Mouse (Mus musculus) heart, embryonic 12.5 days (tissue): ENCODE results near the gene CN725425. TPM values are rescaled to one million over a fixed set of nuclear protein-coding genes. Genes with fewer than 3 reads are reported as not detected.

ENCODE experiments used
- ATAC-seq: fragments of 200-750 bp; cut with Nextera tagmentation; 2 replicates; pipeline ENCODE4 v1.8.0; 2017; ENCODE audit warnings: moderate TSS enrichment, moderate library complexity; ENCODE audit not compliant: insufficient number of reproducible peaks, low FRiP score
- H3K27ac ChIP-seq: fragments of 300-500 bp; sonication (generic); 2 replicates; pipeline ENCODE4 v1.5.1; 2016; ENCODE audit warnings: mild to moderate bottlenecking, moderate library complexity; ENCODE audit not compliant: poor library complexity, severe bottlenecking
- H3K27me3 ChIP-seq: fragments of 300-500 bp; sonication (generic); replicated peaks from 2 replicates; pipeline ENCODE4 v1.6.1; 2016; ENCODE audit warnings: mild to moderate bottlenecking, moderate library complexity
- H3K36me3 ChIP-seq: fragments of 300-500 bp; sonication (generic); 2 replicates; pipeline ENCODE4 v1.6.1; 2016; ENCODE audit warnings: mild to moderate bottlenecking, moderate library complexity
- H3K4me1 ChIP-seq: fragments of 300-500 bp; sonication (generic); replicated peaks from 2 replicates; pipeline ENCODE4 v1.6.1; 2016; ENCODE audit warnings: mild to moderate bottlenecking
- H3K4me2 ChIP-seq: fragments of 300-500 bp; sonication (generic); 2 replicates; pipeline ENCODE4 v1.6.1; 2016; ENCODE audit warnings: mild to moderate bottlenecking, moderate library complexity
- H3K4me3 ChIP-seq: fragments of 300-500 bp; sonication (generic); 2 replicates; pipeline ENCODE4 v1.5.1; 2016; ENCODE audit warnings: mild to moderate bottlenecking
- H3K9ac ChIP-seq: fragments of 300-500 bp; sonication (generic); 2 replicates; pipeline ENCODE4 v1.6.1; 2016; ENCODE audit warnings: mild to moderate bottlenecking, moderate library complexity
- H3K9me3 ChIP-seq: fragments of 300-500 bp; sonication (generic); replicated peaks from 2 replicates; pipeline ENCODE4 v1.6.1; 2016; ENCODE audit warnings: mild to moderate bottlenecking, moderate library complexity
- WGBS: fragments of 180-500 bp; shearing (Covaris S2); methylation state at CpG from one replicate; pipeline ENCODE4 v1.1.7; 2016; 5-methylcytosine and 5-hydroxymethylcytosine counted together
- polyA plus RNA-seq: library from polyadenylated mRNA; unstranded; fragments of >200 nt; fragmentation: Nextera tagmentation; extraction: Ambion mirVana; gene quantifications from 2 replicates; pipeline ENCODE4 v1.2.1, GENCODE M21; 2016

CN725425 gene
- polyA plus RNA-seq, 1 experiment from 2014 or later = not detected

- H3K4me1 ChIP-seq = no peaks in the 10 kb centered on the region
- no peaks in the 10 kb centered on the region for H3K9me3 ChIP-seq
- no peaks in the 10 kb centered on the region for H3K36me3 ChIP-seq
- H3K9ac ChIP-seq = no peak overlapping the region
- H3K4me2 ChIP-seq = no peak overlapping the region
- no peak for ATAC-seq
- H3K27ac ChIP-seq = no peak overlapping the region
- 72% methylated on average over 15 of the region's 15 CpGs for WGBS
- no peak overlapping the region for H3K4me3 ChIP-seq
- no peaks in the 10 kb centered on the region for H3K27me3 ChIP-seq
Observed at GRCm38 (mm10) chr15:91179911-91180622, 19.2 kb upstream of the CN725425 start.

- H3K9me3 ChIP-seq = no peaks in the 10 kb centered on the region
- no peak overlapping the region for H3K9ac ChIP-seq
- no peaks in the 10 kb centered on the region for H3K36me3 ChIP-seq
- no peaks in the 10 kb centered on the region for H3K27me3 ChIP-seq
- H3K4me3 ChIP-seq = no peak overlapping the region
- ATAC-seq = no peak
- H3K4me2 ChIP-seq = no peak overlapping the region
- H3K27ac ChIP-seq = no peak overlapping the region
- WGBS = 76% methylated on average over 6 of the region's 6 CpGs
- H3K4me1 ChIP-seq = peaks cover 4% of the 10 kb centered on the region
Observed at GRCm38 (mm10) chr15:91186358-91186757, 12.9 kb upstream of the CN725425 start.

DNA sequence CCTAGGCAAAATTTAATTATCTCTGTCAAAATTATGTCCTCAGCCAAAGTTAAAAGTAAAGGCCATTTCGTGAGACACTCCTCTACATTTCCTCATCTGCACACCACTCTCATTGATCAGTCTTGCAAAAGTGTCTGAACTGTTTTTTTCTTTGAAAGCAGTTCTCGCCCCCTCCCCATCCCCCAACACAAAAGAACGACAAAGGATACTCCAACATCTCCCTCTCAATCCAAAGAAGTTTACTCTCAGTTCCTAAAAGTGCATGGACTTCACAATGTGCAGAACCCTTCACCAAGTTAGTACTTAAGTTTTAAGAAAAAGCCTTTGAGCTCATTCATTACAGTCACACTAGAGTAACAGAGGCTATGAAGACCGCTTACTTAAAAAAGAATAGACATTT is 9.3 kb upstream of the CN725425 start:
- Histone ChIP-seq H3K9me3 (no peaks in the 10 kb centered on the region), H3K36me3 (no peaks in the 10 kb centered on the region), H3K27me3 (no peaks in the 10 kb centered on the region), H3K4me2 (peak overlapping the region; percentile 25), H3K27ac (no peak overlapping the region), H3K4me1 (peaks cover 5% of the 10 kb centered on the region), H3K9ac (no peak overlapping the region), H3K4me3 (no peak overlapping the region)
- ATAC-seq = no peak
- WGBS = 57% methylated on average over 4 of the region's 4 CpGs

GRCm38 (mm10) chr15:91190519-91191207 is 8.6 kb upstream of the CN725425 start:
- Histone ChIP-seq H3K9ac (no peak overlapping the region), H3K4me1 (peaks cover 5% of the 10 kb centered on the region), H3K4me3 (peak overlapping the region; percentile 61), H3K27ac (no peak overlapping the region), H3K27me3 (no peaks in the 10 kb centered on the region), H3K36me3 (no peaks in the 10 kb centered on the region), H3K4me2 (peak overlapping the region; percentile 75), H3K9me3 (no peaks in the 10 kb centered on the region)
- 58% methylated on average over 17 of the region's 17 CpGs for WGBS
- no peak for ATAC-seq

DNA sequence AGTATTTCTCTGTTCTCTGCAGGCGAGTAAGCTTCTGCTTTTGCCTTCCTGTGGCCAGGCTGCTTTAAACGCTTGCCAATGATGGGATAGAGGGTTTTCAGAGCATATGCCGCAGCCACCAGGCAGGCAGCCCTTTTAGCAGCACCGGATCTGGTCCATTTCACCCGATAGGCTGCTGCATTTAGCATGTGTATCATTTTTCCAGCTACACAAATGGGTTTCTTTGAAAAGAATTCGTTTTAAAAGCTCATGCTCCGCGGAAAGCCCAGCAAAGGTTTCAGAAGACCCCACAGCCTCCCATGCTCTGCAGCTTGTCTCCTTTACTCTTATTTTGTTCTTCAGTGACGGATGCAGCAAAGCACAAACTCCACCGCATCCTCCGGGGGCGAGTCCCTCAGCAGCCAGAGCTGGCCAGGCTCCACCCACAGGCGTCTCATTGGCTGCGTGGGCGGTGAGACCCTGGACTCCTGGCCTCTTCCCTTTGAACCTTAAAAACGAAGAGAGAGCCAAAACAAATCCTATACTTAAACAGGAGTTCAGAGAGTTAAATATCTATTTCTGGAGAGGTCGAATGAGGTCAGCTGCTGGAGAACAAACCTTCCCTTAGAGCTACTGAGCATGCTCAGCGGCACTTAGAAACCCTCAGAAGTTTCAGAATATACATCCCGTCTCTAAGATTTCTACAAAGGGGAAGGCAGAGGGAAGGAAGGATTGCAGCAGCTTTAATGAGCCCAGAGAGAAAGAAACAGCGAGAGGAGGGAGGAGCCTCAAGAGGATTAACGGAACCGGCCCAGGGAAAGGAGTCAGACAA is 7.7 kb upstream of the CN725425 start, which contains the start of gene Abcd2:
Gene Abcd2, minus strand, starts transcription at position 388 of the 811 bp plus-strand sequence.
- no peaks in the 10 kb centered on the region for H3K9me3 ChIP-seq
- peak within 1 kb of the TSS; percentile 75 for H3K4me2 ChIP-seq
- peak within 1 kb of the TSS; percentile 74 for H3K27ac ChIP-seq
- peaks cover 5% of the 10 kb centered on the region for H3K4me1 ChIP-seq
- H3K4me3 ChIP-seq = peak within 1 kb of the TSS; percentile 61
- WGBS = under 1% methylated on average over 22 of the region's 22 CpGs
- ATAC-seq = peak; percentile 86; the same call in 1 of the 2 replicates
- no peaks in the 10 kb centered on the region for H3K27me3 ChIP-seq
- peak within 1 kb of the TSS; percentile 67 for H3K9ac ChIP-seq
- H3K36me3 ChIP-seq = no peaks in the 10 kb centered on the region

DNA sequence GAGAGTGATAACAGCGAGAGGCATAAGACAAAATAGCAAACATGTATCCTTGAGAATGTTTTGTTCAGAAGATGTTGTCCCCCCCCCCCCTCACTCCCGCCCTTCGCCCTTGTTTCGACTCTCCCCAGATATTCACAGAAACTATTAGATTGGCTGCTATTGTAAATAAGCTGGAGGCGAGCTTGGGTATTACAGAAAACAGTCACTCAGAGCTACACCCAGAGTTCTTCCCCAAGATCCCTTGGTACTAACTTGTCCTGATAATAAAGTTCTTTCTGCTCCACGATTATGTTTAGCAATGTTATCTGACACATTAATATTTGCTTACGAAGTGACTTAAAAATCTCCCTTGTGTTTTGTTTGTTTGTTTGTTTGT is 7.1 kb upstream of the CN725425 start:
- peak; percentile 15; the same call in 1 of the 2 replicates for ATAC-seq
- 11% methylated on average over 7 of the region's 7 CpGs for WGBS

DNA sequence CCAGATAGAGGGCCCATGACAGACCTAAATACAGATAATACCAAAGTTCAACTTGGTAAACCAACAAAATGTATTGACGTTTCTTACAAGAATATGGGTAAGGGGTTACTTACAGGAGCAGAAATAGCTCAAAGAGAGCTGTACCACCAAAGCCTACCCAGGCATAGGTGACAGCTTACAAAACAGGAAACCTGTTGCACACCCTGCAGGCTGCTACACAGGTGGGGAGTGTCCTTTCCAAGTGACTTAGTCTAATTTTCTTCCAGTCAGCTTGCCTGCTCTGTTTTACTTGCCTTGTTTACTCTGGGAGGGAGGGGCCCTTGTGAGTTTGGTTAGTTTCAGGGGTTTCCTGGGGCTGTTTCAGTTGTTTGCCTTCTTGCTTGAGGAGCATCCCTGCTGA is 1.5 kb downstream of the CN725425 start:
- 79% methylated on average over 1 of the region's 1 CpGs for WGBS
- Histone ChIP-seq H3K27me3 (no peaks in the 10 kb centered on the region), H3K9me3 (no peaks in the 10 kb centered on the region), H3K36me3 (no peaks in the 10 kb centered on the region), H3K4me2 (no peak overlapping the region), H3K9ac (no peak overlapping the region), H3K4me3 (no peak overlapping the region), H3K27ac (no peak overlapping the region), H3K4me1 (no peaks in the 10 kb centered on the region)
- no peak for ATAC-seq

More for the DNA sequence above, 7.1 kb upstream of the CN725425 start:
- no peaks in the 10 kb centered on the region for H3K36me3 ChIP-seq
- peak overlapping the region; percentile 75 for H3K4me2 ChIP-seq
- peak overlapping the region; percentile 61 for H3K4me3 ChIP-seq
- peaks cover 5% of the 10 kb centered on the region for H3K4me1 ChIP-seq
- H3K27ac ChIP-seq = peak overlapping the region; percentile 74
- peak overlapping the region; percentile 67 for H3K9ac ChIP-seq
- no peaks in the 10 kb centered on the region for H3K27me3 ChIP-seq
- no peaks in the 10 kb centered on the region for H3K9me3 ChIP-seq

DNA sequence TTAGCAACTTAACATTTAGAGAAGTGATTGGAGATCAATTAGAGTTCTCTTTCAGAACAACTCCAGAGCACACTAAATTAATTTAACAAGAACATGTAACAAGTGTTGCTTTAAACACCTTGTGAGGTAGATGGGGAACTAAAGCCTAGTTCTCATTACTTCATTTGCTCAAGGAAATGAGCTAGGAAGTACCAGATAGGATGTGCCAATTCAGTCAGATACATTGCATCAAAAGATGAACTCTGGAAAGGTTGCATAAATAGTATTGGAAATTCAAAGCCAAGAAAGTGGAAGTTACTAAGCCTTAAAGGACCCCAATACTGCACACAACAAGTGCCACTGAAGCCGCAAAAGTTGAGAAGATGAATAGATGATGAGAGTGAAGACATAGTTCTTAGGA is 3.2 kb downstream of the CN725425 start:
- 87% methylated on average over 1 of the region's 1 CpGs for WGBS
- Histone ChIP-seq H3K4me2 (no peak overlapping the region), H3K9me3 (no peaks in the 10 kb centered on the region), H3K9ac (no peak overlapping the region), H3K27me3 (no peaks in the 10 kb centered on the region), H3K27ac (no peak overlapping the region), H3K36me3 (no peaks in the 10 kb centered on the region), H3K4me1 (no peaks in the 10 kb centered on the region), H3K4me3 (no peak overlapping the region)
- ATAC-seq = no peak

DNA sequence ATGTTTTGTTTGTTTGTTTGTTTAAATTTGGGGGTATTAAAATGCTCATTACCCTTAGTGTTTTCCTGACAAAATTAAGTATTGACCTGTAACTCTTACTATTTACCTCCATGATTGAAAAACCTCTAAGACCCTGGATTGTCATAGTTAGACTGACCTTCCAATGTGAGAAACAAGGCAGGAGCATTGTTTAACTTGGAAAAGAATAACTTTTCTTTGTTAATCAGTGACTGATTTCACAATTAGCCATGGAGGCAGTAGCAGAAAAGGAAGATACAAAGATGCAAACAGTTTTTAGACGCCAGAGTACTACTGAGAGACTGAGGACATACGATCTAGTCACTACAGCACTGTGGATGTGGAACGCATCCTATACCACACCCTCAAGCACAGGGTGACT is 4.2 kb downstream of the CN725425 start:
- H3K4me3 ChIP-seq = no peak overlapping the region
- 85% methylated on average over 3 of the region's 3 CpGs for WGBS
- H3K4me1 ChIP-seq = no peaks in the 10 kb centered on the region
- no peaks in the 10 kb centered on the region for H3K9me3 ChIP-seq
- H3K27ac ChIP-seq = no peak overlapping the region
- H3K27me3 ChIP-seq = no peaks in the 10 kb centered on the region
- no peak overlapping the region for H3K9ac ChIP-seq
- no peak for ATAC-seq
- H3K4me2 ChIP-seq = no peak overlapping the region
- H3K36me3 ChIP-seq = no peaks in the 10 kb centered on the region

DNA sequence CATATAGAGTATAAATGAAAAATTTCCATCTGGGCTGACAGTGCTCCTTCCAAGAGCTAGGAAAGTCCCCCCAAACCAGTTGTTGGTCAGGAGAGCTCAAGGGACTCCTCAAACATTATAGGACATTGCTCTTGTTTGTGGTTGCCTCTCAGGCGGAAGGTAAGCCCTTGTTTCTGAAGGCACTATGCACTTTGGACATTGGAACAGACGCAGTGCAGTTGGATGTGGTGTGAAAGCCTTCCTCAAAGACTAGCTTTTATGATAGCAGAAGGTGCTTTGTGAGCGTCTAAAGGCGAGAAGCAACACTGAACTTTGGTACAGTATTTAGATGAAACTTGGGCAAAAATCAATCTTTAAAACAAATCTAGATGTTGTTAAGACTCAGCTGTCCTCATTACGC is 7.2 kb downstream of the CN725425 start:
- Histone ChIP-seq H3K4me3 (no peak overlapping the region), H3K36me3 (no peaks in the 10 kb centered on the region), H3K9ac (no peak overlapping the region), H3K27ac (no peak overlapping the region), H3K9me3 (no peaks in the 10 kb centered on the region), H3K27me3 (no peaks in the 10 kb centered on the region), H3K4me1 (no peaks in the 10 kb centered on the region), H3K4me2 (no peak overlapping the region)
- 85% methylated on average over 5 of the region's 5 CpGs for WGBS
- no peak for ATAC-seq

DNA sequence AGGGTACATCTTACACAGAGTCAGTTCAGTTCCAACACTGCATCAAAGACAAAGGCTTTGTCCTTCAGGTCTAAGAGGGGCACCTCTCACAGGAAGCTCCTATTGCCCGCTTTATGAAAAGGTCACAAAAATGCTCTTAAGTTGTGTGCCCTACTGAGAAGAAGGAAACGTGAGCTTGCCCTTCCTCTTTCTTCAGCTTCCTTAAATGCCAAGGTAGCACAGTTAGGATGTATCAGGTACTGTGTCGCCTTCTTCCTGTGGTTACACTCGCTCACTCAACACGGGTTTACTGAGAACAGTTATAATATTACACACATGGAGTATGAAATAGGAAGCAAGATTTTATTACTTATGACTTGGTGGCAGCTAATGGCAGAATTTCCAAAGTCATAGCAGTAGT is 38.0 kb downstream of the CN725425 start:
- no peaks in the 10 kb centered on the region for H3K27me3 ChIP-seq
- H3K9me3 ChIP-seq = no peaks in the 10 kb centered on the region
- H3K9ac ChIP-seq = no peak overlapping the region
- H3K4me1 ChIP-seq = no peaks in the 10 kb centered on the region
- H3K4me2 ChIP-seq = no peak overlapping the region
- no peak overlapping the region for H3K4me3 ChIP-seq
- no peak for ATAC-seq
- no peak overlapping the region for H3K27ac ChIP-seq
- 78% methylated on average over 5 of the region's 5 CpGs for WGBS
- no peaks in the 10 kb centered on the region for H3K36me3 ChIP-seq
